Mouse (Mus musculus) adrenal gland, adult 2 months (tissue): ENCODE data around the gene Rpl23. TPM values are rescaled to one million over a fixed set of nuclear protein-coding genes. Genes with fewer than 3 reads are reported as not detected.

ENCODE experiments used
- DNase-seq: peaks from one replicate; pipeline ENCODE4 v3.0.0; 2021
- polyA plus RNA-seq: library from polyadenylated mRNA; depleted of rRNA; stranded (reverse); fragments of >200 nt; gene quantifications from 2 replicates; pipeline ENCODE4 v1.2.3, GENCODE M21; 2012
- total RNA-seq, 2 experiments: library from RNA; stranded (reverse); gene quantifications; 2 replicates each; pipeline ENCODE4 v1.2.3; 2021

Gene Rpl23
- total and polyA plus RNA-seq, 3 experiments: 14.2 to 846 (median 700) TPM

- no peak for DNase-seq
These were observed 31.7 kb upstream of the Rpl23 start for GRCm38 (mm10) chr11:97813746-97814515.

DNA sequence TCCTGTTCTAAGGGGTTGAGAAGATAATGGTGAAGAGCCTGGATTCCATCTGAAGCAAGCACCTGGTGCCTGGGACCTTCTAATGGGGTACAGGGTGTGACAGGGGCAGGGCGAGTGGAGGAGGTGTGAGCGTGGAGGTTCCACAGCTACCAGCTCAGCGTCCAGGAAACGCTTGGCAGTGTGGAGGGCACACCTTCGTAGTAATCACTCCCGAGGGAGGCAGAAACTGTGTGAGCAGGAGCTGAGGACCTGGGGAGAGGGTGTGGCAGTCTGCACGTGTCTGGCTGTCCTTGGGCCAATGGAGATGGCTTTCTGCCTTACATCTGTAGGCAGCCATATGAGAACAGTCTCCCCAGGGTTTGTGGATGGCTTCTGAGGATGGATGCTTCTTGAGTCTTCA is 30.8 kb upstream of the Rpl23 start:
- no peak for DNase-seq

DNA sequence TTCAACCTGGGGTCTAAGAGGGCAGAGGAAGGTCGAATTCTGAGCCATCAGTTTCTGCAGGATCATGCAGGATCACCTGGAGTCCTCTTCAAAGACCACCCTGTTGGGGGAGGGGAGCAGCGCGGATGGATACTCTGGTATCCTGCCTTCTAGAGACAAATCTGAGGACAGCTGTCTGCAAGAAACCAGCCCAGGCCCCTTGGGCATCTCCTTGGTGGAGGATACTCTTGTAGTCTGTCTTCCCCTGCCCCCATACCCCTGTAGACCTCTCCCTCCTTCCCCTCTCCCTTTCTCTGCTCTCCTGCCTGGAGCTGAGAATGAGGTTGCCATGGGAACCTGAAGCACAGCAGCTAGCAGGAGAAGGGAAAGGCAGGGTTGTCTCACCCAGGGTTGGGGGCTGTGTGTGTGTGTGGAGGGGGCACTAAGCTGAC is 30.3 kb upstream of the Rpl23 start:
- no peak for DNase-seq

DNA sequence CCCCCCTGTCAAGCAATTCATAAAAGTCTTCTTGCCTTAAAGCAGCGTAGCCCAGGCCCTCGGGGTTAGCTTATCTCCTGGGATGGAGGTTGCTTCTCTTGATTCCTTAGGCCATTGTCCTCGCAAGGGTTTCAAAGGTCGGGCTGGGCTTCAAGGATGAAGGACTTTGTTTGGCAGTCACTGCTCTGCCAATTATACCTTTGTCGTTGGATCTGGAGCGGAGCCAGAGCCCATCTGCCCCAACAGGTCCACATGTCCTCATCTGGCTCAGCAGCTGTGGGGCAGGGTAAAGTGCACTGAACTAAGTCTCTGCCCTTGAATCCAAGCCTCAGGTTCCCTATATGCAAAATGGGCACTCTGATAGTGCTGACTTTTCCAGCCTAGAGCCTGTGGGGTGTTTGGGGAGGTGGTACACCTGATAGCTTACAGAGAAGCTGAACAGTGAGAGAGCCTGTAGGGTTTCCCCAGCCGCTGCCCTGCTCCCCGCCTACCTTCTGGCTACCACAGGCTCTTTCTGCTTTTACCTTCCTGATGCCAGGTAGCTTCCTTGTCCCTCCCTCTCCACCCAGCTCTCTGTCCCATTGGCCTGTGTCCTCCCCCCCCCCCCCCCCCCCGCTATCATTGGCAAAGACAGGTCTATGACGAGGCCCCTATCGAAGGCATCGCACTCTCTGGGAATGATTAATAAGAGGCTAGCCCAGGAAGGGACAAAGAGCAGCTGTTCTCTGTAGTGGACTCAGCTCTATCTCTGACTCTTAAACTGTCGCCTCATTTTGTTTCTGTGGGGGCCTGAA is 29.5 kb upstream of the Rpl23 start:
- peak; percentile 52 for DNase-seq

DNA sequence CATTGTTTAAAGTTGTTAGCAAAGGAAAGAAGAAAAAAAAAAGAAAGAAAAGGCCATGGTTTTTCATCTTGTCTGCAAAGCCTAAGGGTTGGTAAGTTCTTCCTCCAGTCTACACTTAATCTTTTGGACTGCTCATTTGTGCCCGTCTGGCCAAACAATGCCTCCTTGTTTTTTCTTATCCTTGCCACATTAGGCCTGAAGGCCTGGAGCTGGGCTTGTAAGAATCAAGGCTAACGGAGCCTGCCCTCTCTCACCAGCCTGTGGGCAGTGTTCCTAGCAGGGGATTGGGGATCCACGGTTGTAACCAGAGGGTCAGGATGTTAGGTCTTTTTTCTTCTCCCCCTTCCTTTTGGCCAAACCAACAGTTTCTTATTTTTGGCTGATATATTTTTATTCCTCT is 28.7 kb upstream of the Rpl23 start:
- DNase-seq: peak; percentile 18

GRCm38 (mm10) chr11:97810356-97810755 is 28.1 kb upstream of the Rpl23 start:
- peak; percentile 73 for DNase-seq

- peak; percentile 29 for DNase-seq
These were observed 27.2 kb upstream of the Rpl23 start for GRCm38 (mm10) chr11:97809235-97810121.

DNA sequence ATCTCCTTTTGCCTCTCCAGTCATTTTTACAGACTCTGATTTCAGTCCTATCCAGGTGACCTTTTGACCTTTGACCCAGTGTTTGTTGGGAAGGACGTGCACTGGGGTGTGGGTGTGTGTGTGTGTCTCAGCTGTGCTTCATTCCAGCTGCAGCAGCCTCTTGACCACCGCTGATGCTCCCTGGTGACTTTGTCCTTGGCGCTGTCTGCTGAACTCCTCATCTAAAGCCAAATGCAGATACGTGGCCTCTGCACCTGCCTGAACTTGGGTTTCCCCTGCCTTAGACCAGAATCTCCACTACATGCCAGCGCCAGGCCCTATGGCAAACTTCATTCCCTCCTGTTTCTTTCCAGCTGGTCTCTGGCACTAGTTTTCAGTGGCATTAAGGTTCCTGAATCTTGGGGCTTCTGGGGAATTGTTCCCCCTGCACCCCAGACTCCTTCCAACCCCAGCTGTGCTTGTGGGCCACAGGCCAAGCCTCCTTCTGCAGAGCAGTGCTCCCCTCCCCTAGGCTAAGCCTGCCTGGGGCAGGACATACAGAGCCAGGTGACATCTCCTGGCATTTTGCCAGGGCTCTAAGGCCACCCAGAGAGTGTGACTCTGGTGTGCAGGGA is 26.5 kb upstream of the Rpl23 start:
- peak; percentile 59 for DNase-seq

DNA sequence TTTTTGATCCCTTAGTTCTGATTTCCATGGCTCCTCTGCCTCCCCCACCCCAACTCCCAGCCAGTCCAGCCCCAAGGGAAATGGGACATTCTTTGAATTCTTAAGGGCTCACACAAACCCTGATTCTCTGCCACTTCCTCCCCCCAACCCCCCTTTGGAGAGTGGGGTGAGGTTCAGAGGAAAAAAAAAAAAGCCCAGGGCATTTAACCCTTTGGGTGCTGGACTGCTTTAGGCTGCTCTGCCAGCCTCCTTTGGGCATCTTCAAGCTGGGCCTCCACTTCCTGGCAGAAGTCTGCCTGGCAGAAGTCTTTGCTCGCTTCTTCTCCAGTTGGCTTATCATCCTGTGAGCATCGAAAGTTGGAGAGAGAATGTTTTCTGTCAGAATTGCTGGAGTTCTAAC is 25.9 kb upstream of the Rpl23 start:
- DNase-seq: peak; percentile 42

- DNase-seq: no peak
These were observed 25.4 kb upstream of the Rpl23 start for GRCm38 (mm10) chr11:97807626-97808025.

- DNase-seq: no peak
These were observed 24.4 kb upstream of the Rpl23 start for GRCm38 (mm10) chr11:97806613-97806964.

DNA sequence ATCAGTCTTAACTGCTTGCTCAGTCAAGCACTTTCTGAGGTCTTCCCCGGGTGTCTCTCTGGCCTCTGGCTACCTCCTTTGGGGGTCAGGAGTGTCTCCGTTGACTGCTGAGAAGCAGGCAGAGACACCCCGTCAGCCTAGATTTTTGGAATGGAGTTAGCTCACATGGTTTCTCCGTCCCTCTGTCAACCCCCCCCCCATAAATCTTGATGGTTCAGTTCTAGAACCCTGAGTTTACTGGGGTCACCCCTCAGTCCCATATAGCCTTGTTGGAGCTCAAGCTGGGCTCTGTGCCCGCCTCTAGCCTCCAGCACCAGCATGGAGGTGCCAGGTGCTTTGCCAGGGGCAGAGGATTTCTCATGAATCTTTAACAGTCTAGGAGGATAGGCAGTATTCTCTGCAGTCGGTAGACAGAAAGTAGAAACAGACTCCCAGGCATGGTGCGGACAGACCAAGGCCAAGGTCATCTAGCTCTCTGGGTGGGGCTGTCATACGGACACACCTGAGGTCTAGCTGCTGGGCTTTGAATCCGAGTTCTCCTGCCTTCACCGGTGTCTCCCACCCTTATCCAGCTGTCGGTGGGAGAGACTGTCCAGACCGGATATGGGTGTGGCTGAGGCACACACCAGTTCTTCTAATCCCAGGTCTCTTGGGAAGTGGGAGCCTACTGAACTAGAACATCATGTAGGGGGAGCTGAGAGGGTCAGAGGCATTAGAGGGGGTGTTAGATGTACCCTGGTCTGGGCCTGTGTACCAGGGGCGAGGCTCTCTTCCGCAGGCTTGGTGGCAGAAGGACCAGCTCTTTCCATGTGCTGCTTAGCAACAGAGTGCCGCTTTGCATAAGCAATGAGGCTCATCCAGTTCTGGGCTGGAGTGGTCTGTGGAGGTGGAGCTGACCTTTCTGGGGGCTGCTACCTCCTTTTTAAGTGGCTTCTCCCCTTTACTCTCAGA is 23.7 kb upstream of the Rpl23 start:
- DNase-seq: peak; percentile 39

- DNase-seq: peak; percentile 66
These were observed 22.8 kb upstream of the Rpl23 start for GRCm38 (mm10) chr11:97804841-97805661.

DNA sequence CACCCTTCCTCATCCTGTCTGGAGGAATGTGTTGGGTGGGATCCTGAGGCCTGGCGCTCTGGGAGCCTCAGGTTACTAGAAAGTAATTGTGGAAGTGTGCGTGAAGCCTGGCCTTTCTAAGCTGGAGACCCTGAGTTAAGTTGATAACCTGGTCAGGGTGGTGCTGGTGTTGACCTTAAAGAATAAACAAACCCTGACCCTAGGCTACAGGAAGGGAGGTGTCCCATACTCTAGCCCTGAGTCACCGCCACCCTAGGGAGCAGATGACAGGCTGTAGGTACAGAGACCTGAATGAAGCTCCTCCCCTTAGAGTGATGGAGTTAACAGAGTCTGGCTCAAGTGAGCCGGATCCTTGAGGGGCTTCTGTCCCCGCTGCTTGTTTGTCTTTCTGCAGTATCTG is 21.6 kb upstream of the Rpl23 start:
- peak; percentile 46 for DNase-seq

GRCm38 (mm10) chr11:97802495-97802894 is 20.3 kb upstream of the Rpl23 start:
- DNase-seq: peak; percentile 34

GRCm38 (mm10) chr11:97802194-97802470 is 19.9 kb upstream of the Rpl23 start:
- DNase-seq: no peak

DNA sequence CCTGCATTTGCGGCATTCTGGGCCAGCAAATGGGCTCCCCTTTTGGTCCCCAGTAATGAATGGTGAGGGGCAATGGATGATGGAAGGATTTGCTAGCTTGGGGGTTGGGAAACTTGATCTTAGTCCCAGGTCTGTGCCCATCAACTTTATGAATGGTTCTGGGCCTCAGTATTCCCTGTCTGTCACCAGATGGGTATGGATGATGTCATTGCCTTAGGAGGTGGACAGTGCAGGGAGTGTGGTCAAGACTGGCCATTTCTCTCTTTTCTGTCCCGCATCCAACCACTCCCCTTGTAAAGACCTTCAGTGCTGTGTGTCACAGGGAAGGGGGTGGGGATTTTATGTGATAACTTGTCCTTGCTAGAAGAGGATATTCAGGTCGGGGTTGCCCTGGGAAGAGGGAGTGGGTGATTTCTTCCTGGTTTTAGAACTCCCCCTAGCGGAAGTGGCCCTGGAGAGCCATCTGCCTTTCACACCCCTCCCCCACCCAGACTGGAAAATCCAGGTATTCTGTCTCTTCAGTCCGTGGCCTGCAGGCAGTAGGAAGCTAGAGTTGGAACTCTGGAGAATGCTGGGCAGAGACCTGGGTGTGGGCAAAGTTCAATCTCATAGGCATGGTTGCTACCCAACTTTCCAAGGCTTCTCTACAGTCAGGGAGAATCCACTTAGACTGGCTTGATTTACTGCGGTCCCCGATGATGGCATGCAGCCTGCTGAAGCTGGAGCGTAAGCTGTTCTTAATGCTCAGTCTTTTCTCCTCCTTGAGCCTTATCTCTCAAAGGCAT is 19.4 kb upstream of the Rpl23 start:
- DNase-seq: peak; percentile 91

- peak; percentile 78 for DNase-seq
These were observed 18.6 kb upstream of the Rpl23 start for GRCm38 (mm10) chr11:97800691-97801408.
